Mouse (Mus musculus) neutrophil, adult 5-6 weeks (primary cell): ENCODE data around the gene Olfr875. TPM values are rescaled to one million over a fixed set of nuclear protein-coding genes. Genes with fewer than 3 reads are reported as not detected.

Experiments
- total RNA-seq: library from RNA; stranded (forward); fragments of 200-1000 nt; gene quantifications from 2 replicates; pipeline ENCODE4 v1.2.3, GENCODE M21; 2017

Gene Olfr875
- total RNA-seq, 1 experiment from 2014 or later, result not detected

Other genes with a start within 250 kb of the Olfr875 start
- gene Esam, start 243.8 kb upstream of the Olfr875 start, total RNA-seq, result 1.9 and 2.1 TPM in 2 replicates
- gene Vsig2, start 232.6 kb upstream of the Olfr875 start, total RNA-seq, result 0.70 TPM in 1 of 2 replicates, not detected in the other
- gene Nrgn, start 219.0 kb upstream of the Olfr875 start, total RNA-seq, result 13.3 and 15.0 TPM in 2 replicates
- gene Siae, start 216.2 kb upstream of the Olfr875 start, total RNA-seq, result 6.4 and 10.5 TPM in 2 replicates
- 2.2 and 2.9 TPM in 2 replicates for gene Spa17, start 158.1 kb upstream of the Olfr875 start, total RNA-seq
- 49.5 and 53.0 TPM in 2 replicates for gene Tbrg1, start 114.5 kb upstream of the Olfr875 start, total RNA-seq
- 0.25 TPM in 1 of 2 replicates, not detected in the other for gene Panx3, start 102.6 kb upstream of the Olfr875 start, total RNA-seq
- gene Olfr160, start 55.6 kb upstream of the Olfr875 start, total RNA-seq, result not detected in 2 replicates
- not detected in 2 replicates for gene Olfr874, start 26.8 kb upstream of the Olfr875 start, total RNA-seq
- not detected in 2 replicates for gene Olfr876, start 31.2 kb downstream of the Olfr875 start, total RNA-seq
- not detected in 2 replicates for gene Olfr877, start 82.4 kb downstream of the Olfr875 start, total RNA-seq
- gene Olfr145, start 124.9 kb downstream of the Olfr875 start, total RNA-seq, result 0.12 TPM in 1 of 2 replicates, not detected in the other
- 0.47 TPM in 1 of 2 replicates, not detected in the other for gene Olfr878, start 146.0 kb downstream of the Olfr875 start, total RNA-seq
- not detected in 2 replicates for gene Olfr881, start 220.0 kb downstream of the Olfr875 start, total RNA-seq